Mouse (Mus musculus) hindbrain, embryonic 12.5 days (tissue): Measurements from ENCODE around the gene Sf3b5. TPM values are rescaled to one million over a fixed set of nuclear protein-coding genes. Genes with fewer than 3 reads are reported as not detected.

Experiments
- ATAC-seq: fragments of 200-750 bp; cut with Nextera tagmentation; 2 replicates; pipeline ENCODE4 v1.8.0; 2017; ENCODE audit warnings: moderate TSS enrichment; ENCODE audit not compliant: low FRiP score
- H3K27ac ChIP-seq: fragments of 300-500 bp; sonication (generic); 2 replicates; pipeline ENCODE4 v1.5.1; 2016; ENCODE audit warnings: mild to moderate bottlenecking
- H3K27me3 ChIP-seq: fragments of 300-500 bp; sonication (generic); 2 replicates; pipeline ENCODE4 v1.6.1; 2016; ENCODE audit warnings: mild to moderate bottlenecking
- H3K36me3 ChIP-seq: fragments of 300-500 bp; sonication (generic); 2 replicates; pipeline ENCODE4 v1.6.1; 2016; ENCODE audit warnings: mild to moderate bottlenecking
- H3K4me1 ChIP-seq: fragments of 300-500 bp; sonication (generic); 2 replicates; pipeline ENCODE4 v1.6.1; 2016
- H3K4me2 ChIP-seq: fragments of 300-500 bp; sonication (generic); replicated peaks from 2 replicates; pipeline ENCODE4 v1.6.1; 2016; ENCODE audit warnings: mild to moderate bottlenecking
- H3K4me3 ChIP-seq: fragments of 300-500 bp; sonication (generic); 2 replicates; pipeline ENCODE4 v1.5.1; 2016; ENCODE audit warnings: mild to moderate bottlenecking
- H3K9ac ChIP-seq: fragments of 300-500 bp; sonication (generic); 2 replicates; pipeline ENCODE4 v1.6.1; 2016; ENCODE audit warnings: mild to moderate bottlenecking, moderate library complexity
- H3K9me3 ChIP-seq: fragments of 300-500 bp; sonication (generic); replicated peaks from 2 replicates; pipeline ENCODE4 v1.6.1; 2016; ENCODE audit warnings: mild to moderate bottlenecking
- WGBS: fragments of 180-500 bp; shearing (Covaris S2); methylation state at CpG from one replicate; pipeline ENCODE4 v1.1.7; 2016; 5-methylcytosine and 5-hydroxymethylcytosine counted together
- polyA plus RNA-seq: library from polyadenylated mRNA; unstranded; fragments of >200 nt; fragmentation: Nextera tagmentation; extraction: Ambion mirVana; gene quantifications from 2 replicates; pipeline ENCODE4 v1.2.1, GENCODE M21; 2016

Gene Sf3b5
- polyA plus RNA-seq, 1 experiment from 2014 or later: 30.6 TPM

- ATAC-seq: no peak
- H3K36me3 ChIP-seq: no peaks in the 10 kb centered on the region
- no peak overlapping the region for H3K4me2 ChIP-seq
- 77% methylated on average over 9 of the region's 9 CpGs for WGBS
- no peaks in the 10 kb centered on the region for H3K4me1 ChIP-seq
- no peak overlapping the region for H3K9ac ChIP-seq
- H3K27ac ChIP-seq: no peak overlapping the region
- H3K9me3 ChIP-seq: no peaks in the 10 kb centered on the region
- no peak overlapping the region for H3K4me3 ChIP-seq
- H3K27me3 ChIP-seq: no peaks in the 10 kb centered on the region
Observed at GRCm38 (mm10) chr10:12977787-12978212, 27.3 kb upstream of the Sf3b5 start.

- ATAC-seq: no peak
- Histone ChIP-seq H3K4me2 (no peak overlapping the region), H3K9ac (no peak overlapping the region), H3K9me3 (no peaks in the 10 kb centered on the region), H3K4me3 (no peak overlapping the region), H3K4me1 (no peaks in the 10 kb centered on the region), H3K27ac (no peak overlapping the region), H3K27me3 (no peaks in the 10 kb centered on the region), H3K36me3 (no peaks in the 10 kb centered on the region)
- 66% methylated on average over 7 of the region's 7 CpGs for WGBS
Observed at GRCm38 (mm10) chr10:12981071-12981470, 24.1 kb upstream of the Sf3b5 start.

- Histone ChIP-seq H3K27ac (no peak overlapping the region), H3K9ac (no peak overlapping the region), H3K9me3 (no peaks in the 10 kb centered on the region), H3K27me3 (no peaks in the 10 kb centered on the region), H3K4me1 (no peaks in the 10 kb centered on the region), H3K4me2 (no peak overlapping the region), H3K36me3 (no peaks in the 10 kb centered on the region), H3K4me3 (no peak overlapping the region)
- 87% methylated on average over 3 of the region's 3 CpGs for WGBS
- no peak for ATAC-seq
Observed at GRCm38 (mm10) chr10:12983516-12983915, 21.6 kb upstream of the Sf3b5 start.

GRCm38 (mm10) chr10:12985028-12985427 lies 20.1 kb upstream of the Sf3b5 start:
- no peak overlapping the region for H3K9ac ChIP-seq
- no peaks in the 10 kb centered on the region for H3K27me3 ChIP-seq
- WGBS: 91% methylated on average over 3 of the region's 3 CpGs
- no peak for ATAC-seq
- H3K4me1 ChIP-seq: no peaks in the 10 kb centered on the region
- H3K36me3 ChIP-seq: no peaks in the 10 kb centered on the region
- H3K4me3 ChIP-seq: no peak overlapping the region
- no peak overlapping the region for H3K27ac ChIP-seq
- no peaks in the 10 kb centered on the region for H3K9me3 ChIP-seq
- H3K4me2 ChIP-seq: no peak overlapping the region

GRCm38 (mm10) chr10:12986485-12986884 lies 18.7 kb upstream of the Sf3b5 start:
- no peak for ATAC-seq
- no peak overlapping the region for H3K4me3 ChIP-seq
- WGBS: 60% methylated on average over 5 of the region's 5 CpGs
- H3K27me3 ChIP-seq: no peaks in the 10 kb centered on the region
- no peak overlapping the region for H3K27ac ChIP-seq
- no peaks in the 10 kb centered on the region for H3K36me3 ChIP-seq
- H3K9ac ChIP-seq: no peak overlapping the region
- no peak overlapping the region for H3K4me2 ChIP-seq
- H3K9me3 ChIP-seq: no peaks in the 10 kb centered on the region
- no peaks in the 10 kb centered on the region for H3K4me1 ChIP-seq

GRCm38 (mm10) chr10:12986943-12987342 lies 18.2 kb upstream of the Sf3b5 start:
- WGBS: 66% methylated on average over 4 of the region's 4 CpGs
- no peaks in the 10 kb centered on the region for H3K4me1 ChIP-seq
- H3K4me3 ChIP-seq: no peak overlapping the region
- H3K27me3 ChIP-seq: no peaks in the 10 kb centered on the region
- no peak overlapping the region for H3K27ac ChIP-seq
- ATAC-seq: no peak
- H3K9me3 ChIP-seq: no peaks in the 10 kb centered on the region
- H3K9ac ChIP-seq: no peak overlapping the region
- no peak overlapping the region for H3K4me2 ChIP-seq
- H3K36me3 ChIP-seq: no peaks in the 10 kb centered on the region

GRCm38 (mm10) chr10:12991953-12992352 lies 13.2 kb upstream of the Sf3b5 start:
- H3K9me3 ChIP-seq: no peaks in the 10 kb centered on the region
- H3K4me1 ChIP-seq: no peaks in the 10 kb centered on the region
- ATAC-seq: peak; percentile 54; the same call in 1 of the 2 replicates
- H3K27ac ChIP-seq: no peak overlapping the region
- H3K4me2 ChIP-seq: no peak overlapping the region
- no peak overlapping the region for H3K9ac ChIP-seq
- no peak overlapping the region for H3K4me3 ChIP-seq
- 83% methylated on average over 5 of the region's 5 CpGs for whole genome bisulfite sequencing
- no peaks in the 10 kb centered on the region for H3K36me3 ChIP-seq
- H3K27me3 ChIP-seq: no peaks in the 10 kb centered on the region

GRCm38 (mm10) chr10:12993411-12994039 lies 11.6 kb upstream of the Sf3b5 start:
- Histone ChIP-seq H3K4me2 (no peak overlapping the region), H3K4me1 (no peaks in the 10 kb centered on the region), H3K4me3 (no peak overlapping the region), H3K27ac (no peak overlapping the region), H3K36me3 (no peaks in the 10 kb centered on the region), H3K27me3 (no peaks in the 10 kb centered on the region), H3K9me3 (no peaks in the 10 kb centered on the region), H3K9ac (no peak overlapping the region)
- no peak for ATAC-seq
- 90% methylated on average over 25 of the region's 25 CpGs for WGBS

- no peaks in the 10 kb centered on the region for H3K9me3 ChIP-seq
- no peak overlapping the region for H3K4me2 ChIP-seq
- WGBS: 47% methylated on average over 17 of the region's 17 CpGs
- no peak overlapping the region for H3K27ac ChIP-seq
- H3K27me3 ChIP-seq: no peaks in the 10 kb centered on the region
- peak; percentile 80; the same call in 1 of the 2 replicates for ATAC-seq
- H3K4me1 ChIP-seq: no peaks in the 10 kb centered on the region
- no peak overlapping the region for H3K9ac ChIP-seq
- H3K36me3 ChIP-seq: no peaks in the 10 kb centered on the region
- H3K4me3 ChIP-seq: no peak overlapping the region
Observed at GRCm38 (mm10) chr10:12996736-12997477, 8.2 kb upstream of the Sf3b5 start.

- Histone ChIP-seq H3K27me3 (no peaks in the 10 kb centered on the region), H3K4me3 (peak overlapping the region; percentile 86), H3K4me1 (peaks cover 12% of the 10 kb centered on the region), H3K36me3 (0 out of 2 replicates have a peak, but pooled peaks cover 2% of the 10 kb centered on the region), H3K27ac (peak overlapping the region; percentile 76), H3K4me2 (peak overlapping the region; percentile 91), H3K9me3 (no peaks in the 10 kb centered on the region), H3K9ac (peak overlapping the region; percentile 86)
- ATAC-seq: peak; percentile 100
- WGBS: 4% methylated on average over 52 of the region's 52 CpGs
Observed at GRCm38 (mm10) chr10:13007876-13008736, 3.0 kb downstream of the Sf3b5 start.

- Histone ChIP-seq H3K4me1 (peaks cover 12% of the 10 kb centered on the region), H3K36me3 (0 out of 2 replicates have a peak, but pooled peaks cover 2% of the 10 kb centered on the region), H3K27me3 (no peaks in the 10 kb centered on the region), H3K9me3 (no peaks in the 10 kb centered on the region), H3K4me3 (peak overlapping the region; percentile 86), H3K9ac (peak overlapping the region; percentile 86), H3K4me2 (peak overlapping the region; percentile 91), H3K27ac (peak overlapping the region; percentile 76)
- peak; percentile 27; the same call in 1 of the 2 replicates for ATAC-seq
- WGBS: under 1% methylated on average over 29 of the region's 29 CpGs
Observed at GRCm38 (mm10) chr10:13008737-13009121, 3.6 kb downstream of the Sf3b5 start.

GRCm38 (mm10) chr10:13014026-13014425 lies 8.9 kb downstream of the Sf3b5 start:
- Histone ChIP-seq H3K9ac (no peak overlapping the region), H3K9me3 (no peaks in the 10 kb centered on the region), H3K4me3 (no peak overlapping the region), H3K4me1 (peaks cover 11% of the 10 kb centered on the region), H3K27me3 (no peaks in the 10 kb centered on the region), H3K36me3 (0 out of 2 replicates have a peak, but pooled peaks cover 2% of the 10 kb centered on the region), H3K4me2 (no peak overlapping the region), H3K27ac (no peak overlapping the region)
- 69% methylated on average over 7 of the region's 7 CpGs for WGBS
- no peak for ATAC-seq
